Mouse (Mus musculus) embryonic facial prominence, embryonic 10.5 days (tissue): ENCODE results near the gene Pbx3. TPM values are rescaled to one million over a fixed set of nuclear protein-coding genes. Genes with fewer than 3 reads are reported as not detected.
A peak's percentile ranks its signal among the peaks of the same experiment; 100 is the strongest.

Experiments
- DNase-seq: peaks from one replicate; pipeline ENCODE4 v3.0.0-alpha.2; 2017; ENCODE audit warnings: low spot score
- H3K27ac ChIP-seq: fragments of 300-500 bp; sonication (generic); replicated peaks from 2 replicates; pipeline ENCODE4 v1.5.1; 2016; ENCODE audit warnings: mild to moderate bottlenecking
- H3K27me3 ChIP-seq: fragments of 300-500 bp; sonication (generic); replicated peaks from 2 replicates; pipeline ENCODE4 v1.6.1; 2016; ENCODE audit warnings: low read depth, mild to moderate bottlenecking; ENCODE audit not compliant: poor library complexity, severe bottlenecking
- H3K36me3 ChIP-seq: fragments of 300-500 bp; sonication (generic); replicated peaks from 2 replicates; pipeline ENCODE4 v1.6.1; 2016; ENCODE audit warnings: mild to moderate bottlenecking, moderate library complexity
- H3K4me1 ChIP-seq: fragments of 300-500 bp; sonication (generic); 2 replicates; pipeline ENCODE4 v1.6.1; 2016
- H3K4me3 ChIP-seq: fragments of 300-500 bp; sonication (generic); 2 replicates; pipeline ENCODE4 v1.5.1; 2016; ENCODE audit warnings: mild to moderate bottlenecking, moderate library complexity
- H3K9me3 ChIP-seq: fragments of 300-500 bp; sonication (generic); 2 replicates; pipeline ENCODE4 v1.6.1; 2016; ENCODE audit warnings: mild to moderate bottlenecking
- WGBS: fragments of 180-500 bp; shearing (Covaris S2); methylation state at CpG from one replicate; pipeline ENCODE4 v1.1.7; 2016; 5-methylcytosine and 5-hydroxymethylcytosine counted together
- polyA plus RNA-seq: library from polyadenylated mRNA; unstranded; fragments of >200 nt; fragmentation: Nextera tagmentation; extraction: Ambion mirVana; gene quantifications from 2 replicates; pipeline ENCODE4 v1.2.1, GENCODE M21; 2016

Gene Pbx3
- polyA plus RNA-seq, 1 experiment from 2014 or later, result 36.7 TPM

DNA sequence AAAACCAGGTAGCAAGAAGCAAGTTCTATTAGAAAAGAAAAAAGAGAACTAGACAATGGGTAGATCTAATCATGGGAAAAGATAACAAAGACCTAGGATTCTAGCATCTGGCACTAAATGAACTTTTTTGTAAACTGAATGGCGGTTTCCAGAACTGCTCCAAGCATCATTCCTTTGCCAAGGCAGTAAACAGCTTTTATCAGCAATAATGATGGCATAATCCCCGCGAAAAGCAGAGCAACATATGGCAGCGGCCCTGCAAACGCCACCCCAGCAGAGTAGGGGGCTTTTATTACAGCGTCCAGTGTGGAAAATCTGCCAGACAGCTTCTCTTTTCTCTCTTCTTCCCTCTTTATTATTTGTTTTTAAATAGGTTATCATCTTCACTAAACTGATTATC, 93.2 kb downstream of the Pbx3 start:
- H3K9me3 ChIP-seq, result no peaks in the 10 kb centered on the region
- no peaks in the 10 kb centered on the region for H3K36me3 ChIP-seq
- H3K27ac ChIP-seq, result no peak overlapping the region
- H3K4me3 ChIP-seq, result no peak overlapping the region
- WGBS, result 65% methylated on average over 6 of the region's 6 CpGs
- H3K4me1 ChIP-seq, result peaks cover 9% of the 10 kb centered on the region
- H3K27me3 ChIP-seq, result no peaks in the 10 kb centered on the region
- DNase-seq, result no peak

DNA sequence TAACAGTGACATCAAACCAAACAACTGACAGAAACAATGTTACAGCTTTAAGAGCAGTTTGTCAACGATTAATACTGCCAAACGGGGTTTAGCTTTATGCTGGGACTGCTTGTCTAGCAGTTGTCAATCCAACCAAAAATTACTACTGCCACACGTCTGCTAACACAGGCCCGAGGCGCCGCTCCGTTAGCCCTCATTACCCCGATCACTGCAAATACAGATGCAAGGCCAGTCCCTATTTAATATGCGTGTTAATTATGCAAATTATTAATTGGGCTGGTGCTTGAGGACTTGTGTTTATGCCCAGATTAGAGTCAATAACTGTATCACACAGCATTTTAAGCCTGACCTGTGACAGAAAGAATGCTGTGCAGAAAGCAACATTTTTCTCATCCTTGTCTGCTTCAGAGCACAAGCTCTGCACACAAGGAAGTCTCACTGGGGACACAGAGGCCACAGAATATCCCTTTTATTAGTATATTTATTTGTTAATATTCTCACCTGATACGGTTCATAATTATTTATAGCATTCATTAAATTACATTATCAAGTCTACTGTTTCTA, 97.2 kb downstream of the Pbx3 start:
- WGBS, result 89% methylated on average over 10 of the region's 10 CpGs
- no peaks in the 10 kb centered on the region for H3K36me3 ChIP-seq
- no peaks in the 10 kb centered on the region for H3K9me3 ChIP-seq
- no peak for DNase-seq
- H3K27me3 ChIP-seq, result no peaks in the 10 kb centered on the region
- no peak overlapping the region for H3K27ac ChIP-seq
- H3K4me3 ChIP-seq, result no peak overlapping the region
- H3K4me1 ChIP-seq, result peaks cover 9% of the 10 kb centered on the region

DNA sequence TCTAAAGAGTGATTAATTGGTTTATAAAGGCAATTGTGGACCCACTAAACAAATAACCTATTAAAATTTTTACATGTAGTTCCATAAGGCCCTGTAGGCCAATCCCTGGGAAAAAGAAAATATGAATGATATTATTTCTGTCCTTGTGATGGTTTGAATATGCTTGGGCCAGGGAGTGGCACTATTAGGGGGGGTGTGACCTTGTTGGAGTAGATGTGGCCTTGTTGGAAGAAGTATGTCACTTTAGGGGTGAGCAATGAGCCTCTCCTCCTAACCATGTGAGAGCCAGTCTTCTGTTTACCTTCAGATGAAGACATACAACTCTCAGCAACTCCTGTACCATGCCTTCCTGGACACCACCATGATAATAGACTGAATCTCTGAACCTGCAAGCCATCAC, 110.9 kb downstream of the Pbx3 start:
- H3K27ac ChIP-seq, result no peak overlapping the region
- peaks cover 27% of the 10 kb centered on the region for H3K4me1 ChIP-seq
- H3K9me3 ChIP-seq, result no peaks in the 10 kb centered on the region
- H3K27me3 ChIP-seq, result no peaks in the 10 kb centered on the region
- peaks cover 3% of the 10 kb centered on the region; the same call in 1 of the 2 replicates for H3K36me3 ChIP-seq
- no peak for DNase-seq
- H3K4me3 ChIP-seq, result no peak overlapping the region

DNA sequence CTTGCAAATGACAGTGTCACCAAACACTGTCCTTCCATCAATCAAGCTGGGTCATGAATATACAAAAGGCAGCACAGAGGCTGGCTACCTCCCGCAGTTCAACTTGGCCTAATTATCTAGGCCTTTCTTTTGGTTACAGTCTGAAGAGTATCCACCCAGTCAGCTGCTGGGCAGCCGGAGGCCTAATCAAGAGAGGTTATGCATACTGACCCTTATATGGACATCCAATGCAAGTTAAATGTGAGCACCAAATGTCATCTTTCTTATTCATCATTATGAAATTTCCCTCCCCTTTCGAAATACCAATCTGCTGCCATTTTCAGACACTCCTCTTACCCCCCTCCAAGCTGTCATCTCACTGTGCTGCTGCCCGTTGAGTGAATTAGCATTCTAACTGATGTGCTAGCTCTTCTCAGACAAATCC, 112.3 kb downstream of the Pbx3 start:
- peaks cover 3% of the 10 kb centered on the region; the same call in 1 of the 2 replicates for H3K36me3 ChIP-seq
- peak; percentile 29 for DNase-seq
- no peak overlapping the region for H3K4me3 ChIP-seq
- H3K4me1 ChIP-seq, result peaks cover 33% of the 10 kb centered on the region
- H3K9me3 ChIP-seq, result no peaks in the 10 kb centered on the region
- no peak overlapping the region for H3K27ac ChIP-seq
- WGBS, result 40% methylated on average over 4 of the region's 4 CpGs
- H3K27me3 ChIP-seq, result no peaks in the 10 kb centered on the region

DNA sequence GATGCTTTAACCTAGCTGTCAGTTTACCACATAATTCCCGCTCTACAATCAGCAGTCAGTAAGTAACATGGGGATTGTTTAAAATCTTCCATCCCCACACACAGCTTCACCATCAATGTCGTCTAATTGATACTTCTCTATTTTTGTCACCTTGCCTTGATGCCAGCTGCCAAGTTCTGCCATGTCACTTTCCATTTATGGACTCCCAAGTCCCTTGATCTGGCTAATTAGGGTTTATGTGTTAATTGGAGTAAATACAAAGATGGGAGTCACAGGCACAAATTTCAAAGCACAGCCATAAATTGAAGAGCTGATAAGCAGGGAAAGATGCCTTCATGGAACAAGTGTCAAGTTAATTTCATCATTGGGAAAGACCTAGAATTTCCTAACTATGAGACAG, 114.7 kb downstream of the Pbx3 start:
- Histone ChIP-seq H3K27me3 (no peaks in the 10 kb centered on the region), H3K4me3 (no peak overlapping the region), H3K4me1 (peaks cover 44% of the 10 kb centered on the region), H3K9me3 (no peaks in the 10 kb centered on the region), H3K27ac (no peak overlapping the region), H3K36me3 (peaks cover 3% of the 10 kb centered on the region; the same call in 1 of the 2 replicates)
- DNase-seq, result no peak
- WGBS, result 72% methylated on average over 2 of the region's 2 CpGs

DNA sequence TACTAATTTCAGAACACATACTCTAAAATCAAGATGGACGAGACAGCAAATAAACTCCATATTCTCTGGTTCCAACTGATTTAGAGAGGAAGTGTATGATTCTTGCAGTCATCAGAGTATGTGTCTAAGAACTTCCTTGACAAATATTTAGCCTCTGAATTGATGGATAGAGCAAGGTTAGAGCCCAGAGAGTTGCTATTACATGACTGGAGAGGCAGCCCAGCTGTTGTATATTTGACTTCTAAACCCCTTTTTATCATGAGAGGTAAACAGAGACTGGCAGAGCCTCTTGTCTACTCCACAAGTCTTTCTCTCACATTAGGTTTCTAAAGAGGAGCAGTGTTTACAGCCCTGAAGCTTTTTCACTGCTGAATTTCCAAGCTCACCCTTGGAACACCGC, 115.3 kb downstream of the Pbx3 start:
- Histone ChIP-seq H3K36me3 (peaks cover 3% of the 10 kb centered on the region; the same call in 1 of the 2 replicates), H3K4me1 (peaks cover 51% of the 10 kb centered on the region), H3K4me3 (no peak overlapping the region), H3K27me3 (no peaks in the 10 kb centered on the region), H3K9me3 (no peaks in the 10 kb centered on the region), H3K27ac (no peak overlapping the region)
- WGBS, result 75% methylated on average over 2 of the region's 2 CpGs
- DNase-seq, result no peak

DNA sequence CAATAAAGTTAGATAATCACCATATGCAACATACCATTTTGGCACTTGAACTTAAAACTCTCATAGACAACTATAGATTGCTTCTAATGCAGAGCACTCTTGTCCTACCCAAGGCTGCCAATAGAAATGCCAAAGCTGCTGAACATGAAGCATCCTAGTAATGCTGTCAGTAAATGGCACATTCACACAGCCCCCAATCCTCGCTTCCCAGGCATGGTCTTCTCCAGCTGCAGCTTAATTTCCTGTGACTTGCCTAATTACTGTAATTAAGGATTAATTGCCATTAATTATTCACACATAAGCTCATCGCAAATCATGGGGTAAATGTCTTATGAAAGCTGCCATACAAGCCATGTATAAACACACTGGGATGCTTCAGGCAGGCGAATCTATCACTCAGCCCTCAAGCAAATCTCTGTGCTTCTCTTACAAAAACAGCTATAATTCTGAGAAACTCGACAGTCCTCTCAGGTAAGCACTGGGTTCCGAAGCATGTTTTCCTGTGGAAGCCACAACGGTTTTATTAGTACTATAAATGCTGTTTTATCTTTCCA, 116.9 kb downstream of the Pbx3 start:
- Histone ChIP-seq H3K27ac (no peak overlapping the region), H3K36me3 (no peaks in the 10 kb centered on the region), H3K4me1 (peaks cover 60% of the 10 kb centered on the region), H3K27me3 (no peaks in the 10 kb centered on the region), H3K4me3 (no peak overlapping the region), H3K9me3 (no peaks in the 10 kb centered on the region)
- WGBS, result 78% methylated on average over 6 of the region's 6 CpGs
- DNase-seq, result no peak

DNA sequence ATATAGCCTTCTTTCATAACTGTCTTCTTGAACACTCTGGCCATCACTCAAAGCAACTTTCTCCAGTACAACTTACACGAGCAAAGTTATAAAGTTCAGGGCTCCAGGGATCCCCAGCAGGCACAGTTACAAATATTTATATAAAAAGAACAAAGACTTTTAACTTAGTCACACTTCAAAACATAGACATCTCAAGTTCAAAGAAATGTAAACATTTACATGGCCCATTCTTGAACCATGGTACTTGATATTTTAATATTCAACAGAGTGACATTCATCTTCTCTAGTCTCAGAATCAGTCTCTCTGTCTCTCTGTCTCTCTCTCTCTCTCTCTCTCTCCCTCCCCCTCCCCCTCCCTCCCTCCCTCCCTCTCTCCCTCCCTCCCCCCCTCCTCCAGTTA, 119.3 kb downstream of the Pbx3 start:
- Histone ChIP-seq H3K4me1 (peaks cover 73% of the 10 kb centered on the region), H3K36me3 (no peaks in the 10 kb centered on the region), H3K9me3 (no peaks in the 10 kb centered on the region), H3K27ac (no peak overlapping the region), H3K4me3 (no peak overlapping the region), H3K27me3 (no peaks in the 10 kb centered on the region)
- no peak for DNase-seq
- 20% methylated on average over 1 of the region's 1 CpGs for WGBS

DNA sequence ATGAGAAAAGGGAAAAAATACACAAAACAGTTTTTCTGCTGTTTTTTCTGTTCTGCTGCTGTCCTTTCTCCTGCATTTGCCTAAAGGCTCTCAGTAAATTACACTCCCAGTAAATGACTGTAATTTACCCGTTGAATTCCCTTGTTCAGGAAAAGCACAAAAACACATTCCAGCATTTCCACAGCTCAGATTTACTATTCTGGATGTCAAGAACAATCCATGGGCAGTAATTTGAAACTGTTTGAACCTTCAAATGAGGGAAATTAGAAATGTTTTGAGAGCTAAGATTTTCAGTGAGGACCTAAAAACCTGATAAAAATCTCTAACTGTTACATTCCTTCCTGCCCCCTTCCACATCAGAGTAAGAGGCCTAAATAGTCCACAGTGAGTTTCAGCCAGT, 119.8 kb downstream of the Pbx3 start:
- Histone ChIP-seq H3K4me1 (peaks cover 72% of the 10 kb centered on the region), H3K9me3 (no peaks in the 10 kb centered on the region), H3K27me3 (no peaks in the 10 kb centered on the region), H3K36me3 (no peaks in the 10 kb centered on the region), H3K4me3 (no peak overlapping the region), H3K27ac (peak overlapping the region; percentile 41; the same call in 1 of the 2 replicates)
- 18% methylated on average over 1 of the region's 1 CpGs for WGBS
- no peak for DNase-seq

DNA sequence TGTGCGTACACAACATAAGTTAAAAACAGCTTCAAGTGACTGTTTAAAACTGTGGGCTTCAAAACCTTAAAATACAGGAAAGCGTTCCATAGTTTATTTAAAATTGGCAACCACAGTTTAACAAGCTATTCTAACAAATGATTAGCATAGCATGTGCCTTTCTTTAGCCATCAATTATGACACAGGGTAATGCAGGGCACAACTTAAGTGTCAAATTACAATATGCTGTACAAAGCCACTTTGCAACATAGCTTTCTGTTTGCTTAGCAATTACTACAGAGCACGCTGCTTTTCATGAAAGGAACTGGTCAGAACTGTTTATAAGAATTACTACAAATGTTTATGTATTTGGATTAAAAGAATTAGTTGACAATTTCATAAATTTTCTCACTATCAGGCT, 120.7 kb downstream of the Pbx3 start:
- WGBS, result 40% methylated on average over 3 of the region's 3 CpGs
- Histone ChIP-seq H3K27me3 (no peaks in the 10 kb centered on the region), H3K4me3 (no peak overlapping the region), H3K36me3 (no peaks in the 10 kb centered on the region), H3K4me1 (peaks cover 64% of the 10 kb centered on the region), H3K9me3 (no peaks in the 10 kb centered on the region), H3K27ac (peak overlapping the region; percentile 41; the same call in 1 of the 2 replicates)
- no peak for DNase-seq

DNA sequence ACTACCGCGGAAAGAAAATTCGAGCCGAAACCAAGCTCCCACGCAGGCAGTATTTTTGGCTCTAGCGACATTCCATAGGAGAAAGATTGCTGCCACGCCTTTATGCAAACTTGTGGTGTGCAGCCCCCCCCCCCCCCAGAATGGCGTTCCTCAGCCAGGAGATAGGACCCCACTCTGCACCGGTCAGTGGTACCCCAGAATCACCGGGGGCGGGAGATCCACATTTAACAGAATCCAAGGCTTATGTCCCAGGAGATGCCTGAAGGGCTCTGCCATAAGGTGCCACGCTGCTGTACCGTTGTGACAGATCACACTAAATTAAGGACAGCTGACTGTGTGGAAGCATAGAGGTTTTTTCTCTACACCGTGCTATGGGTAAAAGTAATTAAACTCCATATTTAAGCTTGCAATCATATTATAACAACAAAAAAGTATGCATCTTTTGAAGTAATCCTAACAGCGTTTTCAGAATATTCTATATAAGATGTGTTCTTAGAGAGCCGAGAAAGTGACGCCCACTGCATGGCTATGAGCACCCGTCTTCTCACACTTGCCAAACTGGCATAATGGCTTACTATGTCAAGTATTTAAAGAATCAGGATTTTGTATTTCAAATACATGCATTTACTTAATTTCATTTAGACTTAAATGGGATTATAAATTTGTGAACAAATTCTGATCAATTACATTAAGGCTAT, 122.8 kb downstream of the Pbx3 start:
- H3K4me3 ChIP-seq, result peak overlapping the region; percentile 65
- H3K36me3 ChIP-seq, result no peaks in the 10 kb centered on the region
- H3K9me3 ChIP-seq, result no peaks in the 10 kb centered on the region
- no peaks in the 10 kb centered on the region for H3K27me3 ChIP-seq
- 5% methylated on average over 18 of the region's 18 CpGs for WGBS
- DNase-seq, result no peak
- H3K27ac ChIP-seq, result peak overlapping the region; percentile 94
- peaks cover 60% of the 10 kb centered on the region for H3K4me1 ChIP-seq

DNA sequence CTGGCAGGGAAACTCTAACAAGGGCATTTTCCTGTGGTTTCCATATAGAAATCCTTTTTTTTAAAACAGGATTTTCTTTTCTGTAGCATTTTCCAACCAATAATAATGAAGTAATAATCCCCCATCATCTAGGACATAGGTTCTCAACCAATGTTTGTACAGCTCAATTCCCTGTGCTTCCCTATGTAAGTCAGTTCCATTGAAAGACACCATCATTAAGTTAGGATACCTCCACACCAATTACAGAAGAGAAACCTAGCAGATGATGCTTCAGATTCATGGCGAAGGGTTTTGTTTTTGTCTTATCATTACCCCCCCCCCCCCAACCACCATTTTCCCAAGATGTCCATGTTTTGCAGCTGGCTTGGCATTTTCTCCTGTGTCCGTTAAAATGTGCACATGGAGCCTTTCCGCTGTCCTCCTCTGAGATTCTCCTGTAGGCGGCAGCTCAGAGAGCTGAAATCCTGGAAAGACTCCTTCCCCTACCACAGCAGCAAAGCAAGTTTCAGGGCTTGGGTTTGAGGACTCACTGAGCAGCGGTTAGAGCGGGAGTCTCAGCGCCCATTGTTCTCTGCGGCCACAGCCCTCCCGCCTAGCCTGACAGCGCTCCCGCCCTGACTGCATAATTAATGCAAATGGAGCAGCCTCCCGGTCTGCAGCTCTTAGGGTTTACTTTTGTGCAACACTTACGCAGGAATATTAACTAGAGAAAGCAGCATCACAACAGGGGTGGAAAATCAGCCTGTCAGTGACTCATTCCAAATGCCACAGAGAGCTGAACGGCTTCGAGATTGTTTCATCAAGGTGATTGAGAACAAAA, 123.6 kb downstream of the Pbx3 start:
- Histone ChIP-seq H3K27me3 (no peaks in the 10 kb centered on the region), H3K9me3 (no peaks in the 10 kb centered on the region), H3K4me3 (peak overlapping the region; percentile 65), H3K27ac (peak overlapping the region; percentile 94), H3K36me3 (no peaks in the 10 kb centered on the region), H3K4me1 (peaks cover 60% of the 10 kb centered on the region)
- DNase-seq, result peak; percentile 83
- WGBS, result under 1% methylated on average over 15 of the region's 15 CpGs
